Mouse (Mus musculus) embryonic facial prominence, embryonic 12.5 days (tissue): Measurements from ENCODE around the gene Cfap100. TPM values are rescaled to one million over a fixed set of nuclear protein-coding genes. Genes with fewer than 3 reads are reported as not detected.

Experiments used
- ATAC-seq: fragments of 200-750 bp; cut with Nextera tagmentation; 2 replicates; pipeline ENCODE4 v1.8.0; 2017; ENCODE audit not compliant: insufficient number of reproducible peaks, insufficient read depth, low FRiP score, low TSS enrichment
- H3K27ac ChIP-seq: fragments of 300-500 bp; sonication (generic); 2 replicates; pipeline ENCODE4 v1.5.1; 2016; ENCODE audit warnings: mild to moderate bottlenecking
- H3K27me3 ChIP-seq: fragments of 300-500 bp; sonication (generic); 2 replicates; pipeline ENCODE4 v1.6.1; 2016; ENCODE audit warnings: mild to moderate bottlenecking, moderate library complexity
- H3K36me3 ChIP-seq: fragments of 300-500 bp; sonication (generic); 2 replicates; pipeline ENCODE4 v1.6.1; 2016; ENCODE audit warnings: mild to moderate bottlenecking
- H3K4me1 ChIP-seq: fragments of 300-500 bp; sonication (generic); 2 replicates; pipeline ENCODE4 v1.6.1; 2016
- H3K4me2 ChIP-seq: fragments of 300-500 bp; sonication (generic); replicated peaks from 2 replicates; pipeline ENCODE4 v1.6.1; 2016; ENCODE audit warnings: mild to moderate bottlenecking, moderate library complexity
- H3K4me3 ChIP-seq: fragments of 300-500 bp; sonication (generic); 2 replicates; pipeline ENCODE4 v1.5.1; 2016; ENCODE audit warnings: mild to moderate bottlenecking
- H3K9ac ChIP-seq: fragments of 300-500 bp; sonication (generic); 2 replicates; pipeline ENCODE4 v1.6.1; 2016; ENCODE audit warnings: mild to moderate bottlenecking, moderate library complexity
- H3K9me3 ChIP-seq: fragments of 300-500 bp; sonication (generic); 2 replicates; pipeline ENCODE4 v1.6.1; 2016; ENCODE audit warnings: mild to moderate bottlenecking, moderate library complexity
- WGBS: fragments of 180-500 bp; shearing (Covaris S2); methylation state at CpG from one replicate; pipeline ENCODE4 v1.1.7; 2016; 5-methylcytosine and 5-hydroxymethylcytosine counted together
- polyA plus RNA-seq: library from polyadenylated mRNA; unstranded; fragments of >200 nt; fragmentation: Nextera tagmentation; extraction: Ambion mirVana; gene quantifications from 2 replicates; pipeline ENCODE4 v1.2.1, GENCODE M21; 2016

Gene Cfap100
- polyA plus RNA-seq = 0.65 and 0.76 TPM in 2 replicates

GRCm38 (mm10) chr6:90428380-90428974 is at the start of gene Cfap100:
Gene Cfap100 (minus strand): TSS chr6:90428797.
- Histone ChIP-seq H3K4me3 (peak within 1 kb of the TSS; percentile 44), H3K36me3 (no peaks in the 10 kb centered on the region), H3K27me3 (peaks cover 10% of the 10 kb centered on the region; the same call in 1 of the 2 replicates), H3K9ac (peak within 1 kb of the TSS; percentile 53), H3K9me3 (no peaks in the 10 kb centered on the region), H3K4me1 (peaks cover 7% of the 10 kb centered on the region; the same call in 1 of the 2 replicates), H3K4me2 (peak within 1 kb of the TSS; percentile 88), H3K27ac (no peak within 1 kb of the TSS)
- under 1% methylated on average over 31 of the region's 31 CpGs for WGBS
- peak; percentile 72 for ATAC-seq

- H3K9ac ChIP-seq = no peak overlapping the region
- H3K36me3 ChIP-seq = no peaks in the 10 kb centered on the region
- no peak overlapping the region for H3K27ac ChIP-seq
- no peak overlapping the region for H3K4me3 ChIP-seq
- WGBS = 72% methylated on average over 14 of the region's 14 CpGs
- no peaks in the 10 kb centered on the region for H3K4me1 ChIP-seq
- H3K27me3 ChIP-seq = no peaks in the 10 kb centered on the region
- H3K4me2 ChIP-seq = no peak overlapping the region
- no peak for ATAC-seq
- no peaks in the 10 kb centered on the region for H3K9me3 ChIP-seq
These were observed 48.4 kb upstream of the Cfap100 start for GRCm38 (mm10) chr6:90476941-90477518.

- no peak for ATAC-seq
- Histone ChIP-seq H3K4me1 (peaks cover 5% of the 10 kb centered on the region), H3K4me2 (no peak overlapping the region), H3K27me3 (no peaks in the 10 kb centered on the region), H3K9me3 (no peaks in the 10 kb centered on the region), H3K27ac (no peak overlapping the region), H3K36me3 (no peaks in the 10 kb centered on the region), H3K4me3 (no peak overlapping the region), H3K9ac (no peak overlapping the region)
- 58% methylated on average over 3 of the region's 3 CpGs for WGBS
These were observed 47.2 kb upstream of the Cfap100 start for GRCm38 (mm10) chr6:90475854-90476212.

- 64% methylated on average over 4 of the region's 4 CpGs for WGBS
These were observed 46.7 kb upstream of the Cfap100 start for GRCm38 (mm10) chr6:90475176-90475853.

GRCm38 (mm10) chr6:90474361-90474750 is 45.8 kb upstream of the Cfap100 start:
- Histone ChIP-seq H3K27ac (no peak overlapping the region), H3K27me3 (no peaks in the 10 kb centered on the region), H3K9ac (no peak overlapping the region), H3K4me1 (peaks cover 8% of the 10 kb centered on the region), H3K4me3 (no peak overlapping the region), H3K9me3 (no peaks in the 10 kb centered on the region), H3K36me3 (no peaks in the 10 kb centered on the region), H3K4me2 (no peak overlapping the region)
- no peak for ATAC-seq
- WGBS = 83% methylated on average over 3 of the region's 3 CpGs

More at GRCm38 (mm10) chr6:90475176-90475853, 46.7 kb upstream of the Cfap100 start:
- Histone ChIP-seq H3K4me3 (no peak overlapping the region), H3K4me1 (peaks cover 8% of the 10 kb centered on the region), H3K36me3 (no peaks in the 10 kb centered on the region), H3K9ac (no peak overlapping the region), H3K27ac (no peak overlapping the region), H3K9me3 (no peaks in the 10 kb centered on the region), H3K4me2 (no peak overlapping the region), H3K27me3 (no peaks in the 10 kb centered on the region)
- ATAC-seq = no peak

- no peaks in the 10 kb centered on the region for H3K36me3 ChIP-seq
- WGBS = 93% methylated on average over 24 of the region's 24 CpGs
- no peak overlapping the region for H3K27ac ChIP-seq
- no peaks in the 10 kb centered on the region for H3K9me3 ChIP-seq
- H3K4me2 ChIP-seq = no peak overlapping the region
- ATAC-seq = no peak
- no peaks in the 10 kb centered on the region for H3K27me3 ChIP-seq
- no peak overlapping the region for H3K4me3 ChIP-seq
- H3K4me1 ChIP-seq = peaks cover 8% of the 10 kb centered on the region
- H3K9ac ChIP-seq = no peak overlapping the region
These were observed 45.2 kb upstream of the Cfap100 start for GRCm38 (mm10) chr6:90473630-90474360.

GRCm38 (mm10) chr6:90472697-90473096 is 44.1 kb upstream of the Cfap100 start:
- H3K4me1 ChIP-seq = peaks cover 8% of the 10 kb centered on the region
- H3K36me3 ChIP-seq = no peaks in the 10 kb centered on the region
- no peak overlapping the region for H3K27ac ChIP-seq
- no peak overlapping the region for H3K4me3 ChIP-seq
- ATAC-seq = no peak
- no peaks in the 10 kb centered on the region for H3K9me3 ChIP-seq
- 90% methylated on average over 3 of the region's 3 CpGs for WGBS
- no peak overlapping the region for H3K9ac ChIP-seq
- no peak overlapping the region for H3K4me2 ChIP-seq
- no peaks in the 10 kb centered on the region for H3K27me3 ChIP-seq

- no peak for ATAC-seq
- no peak overlapping the region for H3K27ac ChIP-seq
- H3K4me2 ChIP-seq = no peak overlapping the region
- H3K9ac ChIP-seq = no peak overlapping the region
- no peak overlapping the region for H3K4me3 ChIP-seq
- H3K27me3 ChIP-seq = no peaks in the 10 kb centered on the region
- 57% methylated on average over 4 of the region's 4 CpGs for WGBS
- peaks cover 8% of the 10 kb centered on the region for H3K4me1 ChIP-seq
- no peaks in the 10 kb centered on the region for H3K9me3 ChIP-seq
- no peaks in the 10 kb centered on the region for H3K36me3 ChIP-seq
These were observed 43.5 kb upstream of the Cfap100 start for GRCm38 (mm10) chr6:90472079-90472478.

GRCm38 (mm10) chr6:90470947-90471541 is 42.4 kb upstream of the Cfap100 start:
- peak overlapping the region; percentile 63; the same call in 1 of the 2 replicates for H3K27ac ChIP-seq
- no peaks in the 10 kb centered on the region for H3K27me3 ChIP-seq
- H3K4me3 ChIP-seq = no peak overlapping the region
- H3K4me2 ChIP-seq = no peak overlapping the region
- H3K36me3 ChIP-seq = no peaks in the 10 kb centered on the region
- ATAC-seq = no peak
- no peaks in the 10 kb centered on the region for H3K9me3 ChIP-seq
- WGBS = 34% methylated on average over 12 of the region's 12 CpGs
- H3K4me1 ChIP-seq = peaks cover 8% of the 10 kb centered on the region
- no peak overlapping the region for H3K9ac ChIP-seq

- no peaks in the 10 kb centered on the region for H3K36me3 ChIP-seq
- no peaks in the 10 kb centered on the region for H3K27me3 ChIP-seq
- no peak overlapping the region for H3K27ac ChIP-seq
- H3K9me3 ChIP-seq = no peaks in the 10 kb centered on the region
- no peak overlapping the region for H3K4me3 ChIP-seq
- peaks cover 8% of the 10 kb centered on the region for H3K4me1 ChIP-seq
- H3K9ac ChIP-seq = no peak overlapping the region
- no peak overlapping the region for H3K4me2 ChIP-seq
- WGBS = 95% methylated on average over 2 of the region's 2 CpGs
- no peak for ATAC-seq
These were observed 41.7 kb upstream of the Cfap100 start for GRCm38 (mm10) chr6:90470255-90470654.

- H3K36me3 ChIP-seq = no peaks in the 10 kb centered on the region
- no peaks in the 10 kb centered on the region for H3K27me3 ChIP-seq
- no peaks in the 10 kb centered on the region for H3K9me3 ChIP-seq
- no peak overlapping the region for H3K9ac ChIP-seq
- no peak overlapping the region for H3K27ac ChIP-seq
- WGBS = 88% methylated on average over 6 of the region's 6 CpGs
- no peak overlapping the region for H3K4me2 ChIP-seq
- ATAC-seq = no peak
- no peak overlapping the region for H3K4me3 ChIP-seq
- peaks cover 8% of the 10 kb centered on the region for H3K4me1 ChIP-seq
These were observed 40.4 kb upstream of the Cfap100 start for GRCm38 (mm10) chr6:90469041-90469440.
